Mouse (Mus musculus) midbrain, embryonic 10.5 days (tissue): ENCODE data around the gene Tulp4. TPM values are rescaled to one million over a fixed set of nuclear protein-coding genes. Genes with fewer than 3 reads are reported as not detected.
"Not testable (repeated sequence)": the region's sequence is repeated elsewhere in the genome, so short reads cannot be mapped to it uniquely, and the experiment has no call there.

Experiments
- DNase-seq: peaks from one replicate; pipeline ENCODE4 v3.0.0-alpha.2; 2017; ENCODE audit warnings: low spot score
- H3K27ac ChIP-seq: fragments of 300-500 bp; sonication (generic); replicated peaks from 2 replicates; pipeline ENCODE4 v1.5.1; 2016; ENCODE audit warnings: mild to moderate bottlenecking
- H3K27me3 ChIP-seq: fragments of 300-500 bp; sonication (generic); 2 replicates; pipeline ENCODE4 v1.6.1; 2016; ENCODE audit warnings: low read depth, mild to moderate bottlenecking; ENCODE audit not compliant: poor library complexity, severe bottlenecking
- H3K36me3 ChIP-seq: fragments of 300-500 bp; sonication (generic); 2 replicates; pipeline ENCODE4 v1.6.1; 2016; ENCODE audit warnings: mild to moderate bottlenecking, moderate library complexity
- H3K4me1 ChIP-seq: fragments of 300-500 bp; sonication (generic); 2 replicates; pipeline ENCODE4 v1.6.1; 2016
- H3K4me3 ChIP-seq: fragments of 300-500 bp; sonication (generic); 2 replicates; pipeline ENCODE4 v1.5.1; 2016; ENCODE audit warnings: mild to moderate bottlenecking, moderate library complexity
- H3K9me3 ChIP-seq: fragments of 300-500 bp; sonication (generic); replicated peaks from 2 replicates; pipeline ENCODE4 v1.6.1; 2016; ENCODE audit warnings: mild to moderate bottlenecking
- WGBS: fragments of 180-500 bp; shearing (Covaris S2); methylation state at CpG from one replicate; pipeline ENCODE4 v1.1.7; 2016; 5-methylcytosine and 5-hydroxymethylcytosine counted together
- polyA plus RNA-seq: library from polyadenylated mRNA; unstranded; fragments of >200 nt; fragmentation: Nextera tagmentation; extraction: Ambion mirVana; gene quantifications from 2 replicates; pipeline ENCODE4 v1.2.1, GENCODE M21; 2016

The Tulp4 gene
- polyA plus RNA-seq, 1 experiment from 2014 or later = 119 TPM

DNA sequence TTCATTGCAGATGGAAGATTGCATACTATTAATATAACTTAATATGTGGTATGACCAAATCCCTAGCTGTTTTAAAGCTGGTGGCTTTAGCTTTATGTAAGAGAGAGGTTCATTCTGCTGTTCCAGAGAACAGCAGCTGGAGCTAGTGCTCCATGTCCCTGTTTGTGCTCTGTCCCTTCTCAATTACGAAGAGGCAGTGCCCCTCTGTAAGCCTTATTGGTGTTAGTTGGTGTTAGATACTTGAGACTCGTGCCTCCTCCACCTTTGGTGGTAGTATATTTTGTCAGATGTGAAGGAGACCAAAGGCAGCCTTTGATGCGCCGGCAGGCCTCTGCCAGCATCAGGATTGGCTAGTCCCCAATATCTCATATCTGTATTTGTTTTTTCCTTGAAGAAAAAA is 92.9 kb downstream of the Tulp4 start:
- 69% methylated on average over 4 of the region's 4 CpGs for WGBS
- Histone ChIP-seq H3K9me3 (no peaks in the 10 kb centered on the region), H3K4me3 (no peak overlapping the region), H3K27me3 (no peaks in the 10 kb centered on the region), H3K36me3 (peaks cover 55% of the 10 kb centered on the region), H3K27ac (no peak overlapping the region), H3K4me1 (no peaks in the 10 kb centered on the region)
- no peak for DNase-seq

DNA sequence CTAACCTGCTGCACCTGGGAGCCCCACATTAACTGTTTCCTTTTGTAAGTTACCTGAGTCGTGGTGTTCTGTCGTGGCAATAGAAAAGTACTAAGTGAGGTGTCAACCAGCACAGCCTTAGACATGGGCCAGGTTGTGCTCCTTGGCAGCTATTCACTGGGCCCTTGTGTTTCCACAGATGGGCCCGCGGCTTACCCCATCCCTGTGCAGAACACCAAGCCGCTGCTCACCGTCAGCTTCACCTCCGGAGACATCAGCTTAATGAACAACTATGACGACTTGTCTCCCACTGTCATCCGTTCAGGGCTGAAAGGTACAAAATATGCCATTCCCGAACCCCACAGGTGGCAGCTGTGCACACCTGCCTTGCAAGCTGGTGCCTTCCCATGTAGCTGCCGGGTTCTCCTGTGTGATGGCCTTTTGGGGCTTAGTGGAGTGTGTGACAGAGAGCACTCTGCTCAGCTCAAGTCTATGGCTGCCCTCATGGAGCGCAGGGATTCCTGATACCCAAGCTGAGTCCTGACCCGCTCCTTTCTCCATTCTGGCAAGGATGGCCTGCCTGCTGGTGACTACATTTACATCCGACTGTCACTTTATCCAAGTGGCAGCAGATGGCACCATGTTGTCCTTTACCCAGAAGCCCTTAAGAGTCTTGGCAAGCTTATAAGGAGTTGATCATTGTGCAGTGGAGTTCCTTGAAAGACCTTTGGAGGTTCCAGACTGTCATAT is 95.4 kb downstream of the Tulp4 start:
- peaks cover 69% of the 10 kb centered on the region for H3K36me3 ChIP-seq

DNA sequence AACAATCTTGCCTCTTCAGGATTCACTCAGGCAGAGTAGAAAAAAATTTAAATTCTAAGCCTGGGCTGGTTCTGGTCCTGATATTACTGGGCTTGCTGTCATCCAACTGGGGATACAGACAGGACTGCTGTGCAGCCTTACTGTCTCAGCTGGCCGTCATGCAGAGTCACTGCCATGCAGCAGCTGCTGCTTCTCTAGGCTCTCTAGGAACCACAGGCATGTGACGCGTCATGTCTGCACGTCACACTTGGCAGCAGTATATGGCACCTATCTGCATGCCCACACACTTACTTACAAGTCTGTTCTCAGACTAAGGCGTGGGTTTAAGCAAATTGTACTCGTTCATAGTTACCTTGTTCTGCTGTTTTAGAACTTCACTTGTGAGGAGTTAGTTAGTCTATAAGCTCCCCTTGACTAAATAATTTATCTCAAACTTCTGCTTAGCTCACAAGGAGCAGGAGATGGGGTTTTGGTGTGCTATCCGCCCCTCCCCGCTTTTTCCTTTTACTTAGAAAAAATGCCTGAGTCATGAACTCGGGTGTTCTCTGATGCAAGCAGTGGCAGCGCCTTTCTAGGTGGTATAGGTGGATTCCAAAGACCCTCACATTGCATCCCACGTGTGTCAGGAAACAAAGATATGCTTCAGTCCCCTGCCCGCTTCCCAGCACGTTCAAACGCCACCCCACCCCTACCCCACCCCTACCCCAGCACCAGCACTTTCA is 96.3 kb downstream of the Tulp4 start:
- DNase-seq = no peak
- 85% methylated on average over 14 of the region's 14 CpGs for WGBS
- Histone ChIP-seq H3K4me3 (no peak overlapping the region), H3K9me3 (no peaks in the 10 kb centered on the region), H3K27ac (no peak overlapping the region), H3K4me1 (no peaks in the 10 kb centered on the region), H3K36me3 (peaks cover 77% of the 10 kb centered on the region), H3K27me3 (no peaks in the 10 kb centered on the region)

More for the DNA sequence above, 95.4 kb downstream of the Tulp4 start:
- WGBS = 91% methylated on average over 14 of the region's 14 CpGs
- DNase-seq = no peak
- H3K4me1 ChIP-seq = no peaks in the 10 kb centered on the region
- no peak overlapping the region for H3K4me3 ChIP-seq
- no peak overlapping the region for H3K27ac ChIP-seq
- H3K9me3 ChIP-seq = no peaks in the 10 kb centered on the region
- no peaks in the 10 kb centered on the region for H3K27me3 ChIP-seq

DNA sequence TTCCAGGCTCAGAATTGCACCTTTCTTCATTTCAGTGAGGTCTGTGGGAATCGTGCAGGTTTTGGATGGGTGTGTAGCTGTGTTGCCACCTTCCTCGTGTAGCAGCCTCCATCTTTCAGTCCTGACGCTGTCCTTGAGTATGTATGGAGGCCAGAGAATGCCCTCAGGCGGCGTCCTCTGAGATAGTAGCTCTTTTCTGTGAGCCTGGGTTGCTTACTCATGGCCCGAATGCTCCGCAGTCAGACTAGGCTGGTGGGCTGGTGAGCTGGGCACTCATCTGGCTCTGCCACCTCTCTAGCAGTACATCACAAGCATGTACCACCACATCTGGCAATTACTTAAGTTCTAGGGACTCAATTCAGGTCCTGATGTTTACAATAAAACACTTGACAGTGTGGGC is 96.9 kb downstream of the Tulp4 start:
- DNase-seq = no peak
- Histone ChIP-seq H3K4me1 (no peaks in the 10 kb centered on the region), H3K27me3 (no peaks in the 10 kb centered on the region), H3K27ac (no peak overlapping the region), H3K9me3 (no peaks in the 10 kb centered on the region), H3K36me3 (peaks cover 83% of the 10 kb centered on the region), H3K4me3 (no peak overlapping the region)
- WGBS = 82% methylated on average over 7 of the region's 7 CpGs

DNA sequence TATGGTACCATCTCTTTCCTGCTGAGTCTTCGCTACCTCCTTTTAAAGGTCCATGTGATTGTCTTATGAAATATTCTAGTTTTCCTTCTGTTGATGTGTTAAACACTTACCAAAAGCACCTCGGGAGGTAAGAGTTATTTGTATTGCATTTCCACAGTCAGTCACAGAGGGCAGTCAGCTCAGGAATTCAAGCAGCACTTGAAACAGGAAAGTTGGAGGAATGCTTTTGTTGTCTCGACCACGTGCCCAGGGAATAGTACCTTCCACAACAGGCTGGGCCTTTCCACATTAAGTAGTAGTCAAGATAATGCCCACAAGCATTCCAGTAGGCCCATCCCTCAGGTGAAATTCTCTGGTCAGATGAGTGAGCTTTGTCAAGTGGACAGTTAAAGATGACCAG is 97.6 kb downstream of the Tulp4 start:
- no peak for DNase-seq
- Histone ChIP-seq H3K4me1 (no peaks in the 10 kb centered on the region), H3K9me3 (no peaks in the 10 kb centered on the region), H3K4me3 (no peak overlapping the region), H3K27me3 (no peaks in the 10 kb centered on the region), H3K36me3 (peaks cover 84% of the 10 kb centered on the region), H3K27ac (no peak overlapping the region)
- WGBS = 45% methylated on average over 4 of the region's 4 CpGs

DNA sequence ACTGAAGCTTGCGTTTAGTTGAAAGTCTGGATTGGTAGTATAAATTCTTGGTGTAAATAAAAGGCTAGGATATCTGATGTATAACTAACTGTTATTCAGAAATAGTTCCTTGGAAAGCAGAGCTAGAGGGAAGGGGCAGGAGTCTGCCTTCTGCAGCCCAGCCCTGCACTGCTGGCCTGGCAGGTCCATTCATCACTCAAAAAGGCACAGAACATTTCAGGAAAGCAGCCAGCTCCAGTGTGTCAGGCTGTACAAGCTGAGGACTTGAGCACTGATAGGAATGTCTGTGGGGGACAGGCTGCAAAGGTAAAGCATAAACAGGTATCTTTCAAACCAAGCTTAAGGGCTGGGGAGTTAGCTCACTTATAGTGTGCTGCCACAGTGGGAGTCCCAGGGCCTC is 105.5 kb downstream of the Tulp4 start:
- Histone ChIP-seq H3K36me3 (peaks cover 86% of the 10 kb centered on the region), H3K9me3 (no peaks in the 10 kb centered on the region), H3K27me3 (no peaks in the 10 kb centered on the region), H3K4me3 (no peak overlapping the region), H3K4me1 (no peaks in the 10 kb centered on the region), H3K27ac (no peak overlapping the region)
- 98% methylated on average over 1 of the region's 1 CpGs for WGBS
- no peak for DNase-seq

DNA sequence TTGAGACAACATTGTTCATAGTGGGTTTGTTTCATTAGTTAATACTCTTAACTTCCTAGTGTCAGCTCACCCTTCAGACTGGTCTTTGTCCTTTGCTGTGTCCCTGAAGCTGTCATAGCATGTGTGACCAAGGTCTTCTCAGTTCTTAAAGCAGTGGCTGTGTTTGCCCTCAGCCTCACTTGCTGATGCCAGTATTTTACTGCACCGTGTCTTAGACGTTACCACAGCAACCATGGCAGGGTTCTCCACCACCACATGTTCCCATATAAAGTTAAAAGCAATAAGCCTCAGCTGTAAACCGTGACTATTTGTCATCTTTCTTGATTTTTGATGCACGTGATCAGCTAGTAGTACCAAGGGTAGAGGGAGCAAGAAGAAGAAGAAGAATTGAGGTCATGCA is 109.4 kb downstream of the Tulp4 start:
- peaks cover 70% of the 10 kb centered on the region for H3K36me3 ChIP-seq
- no peaks in the 10 kb centered on the region for H3K27me3 ChIP-seq
- DNase-seq = no peak
- no peaks in the 10 kb centered on the region for H3K4me1 ChIP-seq
- H3K4me3 ChIP-seq = no peak overlapping the region
- no peak overlapping the region for H3K27ac ChIP-seq
- WGBS = 92% methylated on average over 4 of the region's 4 CpGs
- no peaks in the 10 kb centered on the region for H3K9me3 ChIP-seq

DNA sequence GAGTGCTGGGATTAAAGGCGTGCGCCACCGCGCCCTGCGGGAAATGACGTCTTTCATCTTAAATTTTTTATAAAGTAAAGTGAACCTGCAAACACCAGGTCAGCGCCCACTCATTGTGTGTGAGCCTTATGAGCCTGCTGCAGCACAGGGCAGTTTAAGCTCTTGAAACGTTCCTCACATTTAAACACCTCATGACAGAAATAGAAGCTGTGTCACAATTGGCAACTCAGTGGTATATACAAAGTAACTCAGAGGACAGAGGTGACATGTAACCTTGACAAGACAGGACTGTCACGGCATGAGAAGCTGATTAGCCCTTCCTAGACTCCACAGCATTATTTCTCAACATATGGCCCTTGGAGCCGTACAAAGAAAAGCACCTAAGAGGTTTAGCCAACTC is 110.3 kb downstream of the Tulp4 start:
- Histone ChIP-seq H3K27ac (no peak overlapping the region), H3K4me3 (no peak overlapping the region), H3K36me3 (peaks cover 65% of the 10 kb centered on the region), H3K9me3 (no peaks in the 10 kb centered on the region), H3K27me3 (no peaks in the 10 kb centered on the region), H3K4me1 (no peaks in the 10 kb centered on the region)
- WGBS = 96% methylated on average over 10 of the region's 10 CpGs
- no peak for DNase-seq

DNA sequence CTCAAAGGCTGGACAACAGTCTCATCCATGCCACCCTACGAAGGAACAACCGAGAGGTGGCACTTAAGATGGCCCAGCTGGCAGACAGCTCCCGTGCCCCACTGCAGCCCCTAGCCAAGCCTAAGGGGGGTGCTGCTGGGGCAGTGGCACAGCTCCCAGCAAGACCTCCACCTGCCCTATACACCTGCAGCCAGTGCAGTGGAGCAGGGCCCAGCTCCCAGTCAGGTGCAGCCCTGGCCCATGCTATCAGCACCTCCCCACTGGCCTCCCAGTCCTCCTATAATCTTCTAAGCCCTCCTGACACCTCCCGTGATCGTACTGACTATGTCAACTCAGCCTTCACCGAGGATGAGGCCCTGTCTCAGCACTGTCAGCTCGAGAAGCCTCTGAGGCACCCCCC is 126.4 kb downstream of the Tulp4 start:
- no CpG with 5 or more reads among the region's 7 CpGs for WGBS
- H3K27ac ChIP-seq = not testable (repeated sequence)

DNA sequence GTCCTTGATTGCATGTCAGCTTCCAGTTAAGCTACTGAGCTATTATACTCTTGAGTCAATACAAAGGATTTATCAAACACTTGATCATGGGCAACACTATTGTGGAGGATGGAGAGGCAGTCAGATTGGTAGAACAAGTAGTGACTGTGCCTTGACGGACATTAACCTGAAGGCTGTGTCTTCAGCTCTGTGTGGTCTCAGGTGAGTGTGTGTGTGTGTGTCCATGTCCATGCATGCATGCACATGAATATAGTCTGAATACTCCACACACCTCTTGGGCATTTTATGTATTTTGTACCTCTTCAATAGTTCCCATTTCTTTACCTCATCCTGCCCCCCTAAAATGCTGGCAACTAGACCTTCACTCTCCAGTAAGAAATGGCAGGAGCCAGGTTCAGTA is 145.1 kb downstream of the Tulp4 start:
- not testable (repeated sequence) for H3K36me3 ChIP-seq, DNase-seq, H3K4me3 ChIP-seq, H3K9me3 ChIP-seq, H3K27ac ChIP-seq, H3K27me3 ChIP-seq, H3K4me1 ChIP-seq
- WGBS = 100% methylated on average over 1 of the region's 1 CpGs

More for the DNA sequence above, 126.4 kb downstream of the Tulp4 start:
- not testable (repeated sequence) for H3K4me1 ChIP-seq, H3K36me3 ChIP-seq, DNase-seq, H3K9me3 ChIP-seq, H3K27me3 ChIP-seq, H3K4me3 ChIP-seq

DNA sequence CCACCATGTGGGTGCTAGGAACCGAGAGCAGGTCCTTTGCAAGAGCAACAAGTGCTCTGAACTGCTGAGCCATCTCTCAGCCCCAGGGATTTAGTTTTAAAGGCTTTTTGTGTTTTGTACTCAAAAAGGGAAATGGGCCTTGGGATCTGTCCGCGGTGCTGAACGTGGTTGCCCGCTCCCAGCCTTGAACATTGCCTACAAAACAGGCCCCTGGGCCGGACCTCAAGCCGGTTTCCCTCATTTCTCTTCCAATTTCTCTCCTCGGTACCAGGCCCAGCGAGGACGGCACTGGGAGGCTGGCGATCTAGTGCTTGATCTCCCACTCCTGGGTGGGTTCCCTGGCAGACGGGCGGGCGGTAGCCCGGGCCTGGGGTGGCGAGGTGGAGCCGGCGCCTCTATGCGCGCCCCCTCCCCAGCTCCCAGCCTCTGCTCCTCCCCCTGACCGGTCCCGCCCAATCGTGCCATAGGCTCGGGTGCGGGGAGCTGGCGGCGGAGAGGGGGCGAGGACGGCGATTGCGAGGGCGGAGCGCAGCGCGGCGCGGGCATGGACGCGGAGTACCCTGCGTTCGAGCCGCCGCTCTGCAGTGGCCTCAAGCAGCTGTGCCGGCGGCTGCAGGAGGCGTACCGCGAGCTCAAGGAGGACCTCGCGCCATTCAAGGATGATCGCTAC is 150.3 kb downstream of the Tulp4 start, which contains the start of gene Tmem181a:
Gene Tmem181a, plus strand, starts transcription at position 461 of the 670 bp plus-strand sequence.
- 0% methylated on average over 28 of the region's 51 CpGs for WGBS
- not testable (repeated sequence) for H3K27me3 ChIP-seq, H3K9me3 ChIP-seq, H3K27ac ChIP-seq, DNase-seq, H3K36me3 ChIP-seq, H3K4me1 ChIP-seq
- H3K4me3 ChIP-seq = peak within 1 kb of the TSS; percentile 44

DNA sequence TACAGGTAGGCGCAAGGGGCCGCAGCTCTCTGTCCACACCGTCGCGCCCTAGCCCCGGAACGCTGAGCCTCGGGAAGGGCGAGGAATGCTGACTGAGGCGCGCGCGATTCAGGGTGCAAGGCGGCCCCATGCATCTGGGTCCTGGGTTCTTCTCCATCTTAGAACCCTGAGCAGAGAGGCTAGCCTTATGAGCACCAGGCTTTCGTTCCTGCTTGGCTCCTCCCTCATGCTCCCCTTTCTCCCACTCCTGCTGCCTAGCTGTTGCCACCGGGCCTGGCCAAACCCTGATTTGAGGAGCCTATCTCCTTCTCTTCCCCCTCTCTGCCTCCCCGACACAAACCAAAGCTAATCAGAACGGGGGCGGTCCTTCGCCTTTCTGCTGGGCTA is 150.8 kb downstream of the Tulp4 start:
- not testable (repeated sequence) for DNase-seq, H3K36me3 ChIP-seq, H3K4me1 ChIP-seq, H3K27ac ChIP-seq, H3K27me3 ChIP-seq, H3K9me3 ChIP-seq
- 2% methylated on average over 20 of the region's 20 CpGs for WGBS
- H3K4me3 ChIP-seq = peak overlapping the region; percentile 44
